Mouse (Mus musculus) liver, embryonic 15.5 days (tissue): ENCODE results near the gene Esp8. TPM values are rescaled to one million over a fixed set of nuclear protein-coding genes. Genes with fewer than 3 reads are reported as not detected.
"Not testable (repeated sequence)": the region's sequence is repeated elsewhere in the genome, so short reads cannot be mapped to it uniquely, and the experiment has no call there.

Source experiments
- ATAC-seq: fragments of 200-750 bp; cut with Nextera tagmentation; 2 replicates; pipeline ENCODE4 v1.8.0; 2017; ENCODE audit warnings: moderate number of reproducible peaks, mild to moderate bottlenecking, moderate library complexity; ENCODE audit not compliant: insufficient read depth
- H3K27ac ChIP-seq: fragments of 300-500 bp; sonication (generic); replicated peaks from 2 replicates; pipeline ENCODE4 v1.5.1; 2015; ENCODE audit warnings: mild to moderate bottlenecking, inconsistent platforms
- H3K27me3 ChIP-seq: fragments of 300-500 bp; sonication (generic); 2 replicates; pipeline ENCODE4 v1.6.1; 2015; ENCODE audit warnings: mild to moderate bottlenecking, inconsistent platforms
- H3K36me3 ChIP-seq: fragments of 300-500 bp; sonication (generic); replicated peaks from 2 replicates; pipeline ENCODE4 v1.6.1; 2015; ENCODE audit warnings: moderate library complexity, mild to moderate bottlenecking, inconsistent platforms
- H3K4me1 ChIP-seq: fragments of 300-500 bp; sonication (generic); replicated peaks from 2 replicates; pipeline ENCODE4 v1.6.1; 2015; ENCODE audit warnings: inconsistent platforms
- H3K4me2 ChIP-seq: fragments of 300-500 bp; sonication (generic); 2 replicates; pipeline ENCODE4 v1.6.1; 2015; ENCODE audit warnings: moderate library complexity, mild to moderate bottlenecking, inconsistent platforms
- H3K4me3 ChIP-seq: fragments of 300-500 bp; sonication (generic); replicated peaks from 2 replicates; pipeline ENCODE4 v1.5.1; 2015; ENCODE audit warnings: mild to moderate bottlenecking, inconsistent platforms
- H3K9ac ChIP-seq: fragments of 300-500 bp; sonication (generic); 2 replicates; pipeline ENCODE4 v1.6.1; 2015; ENCODE audit warnings: moderate library complexity, mild to moderate bottlenecking, inconsistent platforms
- H3K9me3 ChIP-seq: fragments of 300-500 bp; sonication (generic); replicated peaks from 2 replicates; pipeline ENCODE4 v1.6.1; 2016; ENCODE audit warnings: inconsistent platforms
- WGBS: fragments of 180-500 bp; shearing (Covaris S2); methylation state at CpG from one replicate; pipeline ENCODE4 v1.1.7; 2015; ENCODE audit warnings: mixed read lengths; ENCODE audit not compliant: insufficient replicate concordance; 5-methylcytosine and 5-hydroxymethylcytosine counted together
- polyA plus RNA-seq: library from polyadenylated mRNA; unstranded; fragments of >200 nt; fragmentation: Nextera tagmentation; extraction: Ambion mirVana; gene quantifications from 2 replicates; pipeline ENCODE4 v1.2.1, GENCODE M21; 2015

Esp8 gene
- not detected in 2 replicates for polyA plus RNA-seq

- H3K4me2 ChIP-seq: no peak within 1 kb of the TSS
- H3K9ac ChIP-seq: no peak within 1 kb of the TSS
- H3K27me3 ChIP-seq: no peaks in the 10 kb centered on the region
- WGBS: 55% methylated on average over 3 of the region's 3 CpGs
- no peaks in the 10 kb centered on the region for H3K36me3 ChIP-seq
- no peaks in the 10 kb centered on the region for H3K9me3 ChIP-seq
- no peak within 1 kb of the TSS for H3K4me3 ChIP-seq
- ATAC-seq: no peak
- H3K27ac ChIP-seq: no peak within 1 kb of the TSS
- no peaks in the 10 kb centered on the region for H3K4me1 ChIP-seq
Observed at GRCm38 (mm10) chr17:40519818-40520217, at the start of gene Esp8. Gene Esp8 (plus strand): TSS chr17:40520022.

GRCm38 (mm10) chr17:40483566-40483965, 36.3 kb upstream of the Esp8 start:
- not testable (repeated sequence) for H3K27ac ChIP-seq, H3K9me3 ChIP-seq, H3K36me3 ChIP-seq, H3K4me2 ChIP-seq, H3K4me3 ChIP-seq, H3K27me3 ChIP-seq, H3K9ac ChIP-seq, H3K4me1 ChIP-seq, ATAC-seq
- 67% methylated on average over 10 of the region's 10 CpGs for WGBS

- not testable (repeated sequence) for H3K4me3 ChIP-seq, H3K27ac ChIP-seq, H3K4me2 ChIP-seq, H3K27me3 ChIP-seq, H3K9me3 ChIP-seq, H3K36me3 ChIP-seq, H3K4me1 ChIP-seq, H3K9ac ChIP-seq, ATAC-seq
- 63% methylated on average over 4 of the region's 4 CpGs for WGBS
Observed at GRCm38 (mm10) chr17:40495468-40496185, 24.2 kb upstream of the Esp8 start.

- WGBS: 47% methylated on average over 3 of the region's 3 CpGs
- ATAC-seq: no peak
- Histone ChIP-seq H3K4me2 (no peak overlapping the region), H3K36me3 (no peaks in the 10 kb centered on the region), H3K4me1 (no peaks in the 10 kb centered on the region), H3K27me3 (no peaks in the 10 kb centered on the region), H3K9me3 (no peaks in the 10 kb centered on the region), H3K27ac (no peak overlapping the region), H3K4me3 (no peak overlapping the region), H3K9ac (no peak overlapping the region)
Observed at GRCm38 (mm10) chr17:40529813-40530212, 10.0 kb downstream of the Esp8 start.

GRCm38 (mm10) chr17:40531147-40531546, 11.3 kb downstream of the Esp8 start:
- H3K4me3 ChIP-seq: no peak overlapping the region
- no peaks in the 10 kb centered on the region for H3K9me3 ChIP-seq
- ATAC-seq: no peak
- no peak overlapping the region for H3K4me2 ChIP-seq
- H3K27ac ChIP-seq: no peak overlapping the region
- H3K9ac ChIP-seq: no peak overlapping the region
- H3K4me1 ChIP-seq: no peaks in the 10 kb centered on the region
- H3K36me3 ChIP-seq: no peaks in the 10 kb centered on the region
- 74% methylated on average over 1 of the region's 1 CpGs for WGBS
- no peaks in the 10 kb centered on the region for H3K27me3 ChIP-seq

- H3K4me3 ChIP-seq, H3K27ac ChIP-seq, H3K4me2 ChIP-seq, H3K36me3 ChIP-seq, H3K27me3 ChIP-seq, H3K9ac ChIP-seq, H3K4me1 ChIP-seq, H3K9me3 ChIP-seq, ATAC-seq: not testable (repeated sequence)
- WGBS: 52% methylated on average over 5 of the region's 5 CpGs
Observed at GRCm38 (mm10) chr17:40547005-40547404, 27.2 kb downstream of the Esp8 start.

- ATAC-seq: no peak
- WGBS: 57% methylated on average over 1 of the region's 1 CpGs
- H3K4me1 ChIP-seq: no peaks in the 10 kb centered on the region
Observed at GRCm38 (mm10) chr17:40553470-40553869, 33.6 kb downstream of the Esp8 start.

GRCm38 (mm10) chr17:40561207-40561606, 41.4 kb downstream of the Esp8 start, which contains the start of gene Esp6:
Gene Esp6 (plus strand): TSS chr17:40561507.
- Histone ChIP-seq H3K27ac (no peak within 1 kb of the TSS), H3K4me2 (no peak within 1 kb of the TSS), H3K9ac (no peak within 1 kb of the TSS), H3K27me3 (no peaks in the 10 kb centered on the region), H3K36me3 (no peaks in the 10 kb centered on the region), H3K4me1 (no peaks in the 10 kb centered on the region), H3K9me3 (no peaks in the 10 kb centered on the region), H3K4me3 (no peak within 1 kb of the TSS)
- WGBS: 59% methylated on average over 5 of the region's 5 CpGs
- no peak for ATAC-seq

More at GRCm38 (mm10) chr17:40553470-40553869, 33.6 kb downstream of the Esp8 start:
- H3K36me3 ChIP-seq: no peaks in the 10 kb centered on the region
- H3K27me3 ChIP-seq: no peaks in the 10 kb centered on the region
- H3K4me3 ChIP-seq: no peak overlapping the region
- no peaks in the 10 kb centered on the region for H3K9me3 ChIP-seq
- no peak overlapping the region for H3K9ac ChIP-seq
- H3K4me2 ChIP-seq: no peak overlapping the region
- no peak overlapping the region for H3K27ac ChIP-seq

Other genes with a start within 250 kb of the Esp8 start
- gene Crisp1, start 200.8 kb upstream of the Esp8 start, polyA plus RNA-seq: not detected in 2 replicates
- gene Esp6, start 41.5 kb downstream of the Esp8 start, polyA plus RNA-seq: not detected in 2 replicates
- not detected in 2 replicates for gene Esp4, start 78.6 kb downstream of the Esp8 start, polyA plus RNA-seq
- gene Esp3, start 112.1 kb downstream of the Esp8 start, polyA plus RNA-seq: not detected in 2 replicates
- not detected in 2 replicates for gene Esp1, start 207.1 kb downstream of the Esp8 start, polyA plus RNA-seq